Mouse (Mus musculus) retina, postnatal 7 days (tissue): ENCODE results near the gene Fbxw4.
A peak's percentile ranks its signal among the peaks of the same experiment; 100 is the strongest.
"Not testable (repeated sequence)": the region's sequence is repeated elsewhere in the genome, so short reads cannot be mapped to it uniquely, and the experiment has no call there.

Experiments used
- DNase-seq: peaks from one replicate; pipeline ENCODE4 v3.0.0-alpha.2; 2012; ENCODE audit warnings: low read depth, low spot score

The Fbxw4 gene

GRCm38 (mm10) chr19:45580235-45580634 lies 79.9 kb downstream of the Fbxw4 start:
- no peak for DNase-seq

GRCm38 (mm10) chr19:45579416-45579815 lies 80.7 kb downstream of the Fbxw4 start:
- no peak for DNase-seq

GRCm38 (mm10) chr19:45578976-45579375 lies 81.1 kb downstream of the Fbxw4 start:
- no peak for DNase-seq

GRCm38 (mm10) chr19:45577141-45577750 lies 82.9 kb downstream of the Fbxw4 start:
- no peak for DNase-seq

GRCm38 (mm10) chr19:45575632-45576001 lies 84.5 kb downstream of the Fbxw4 start:
- no peak for DNase-seq

- no peak for DNase-seq
Measured at GRCm38 (mm10) chr19:45574941-45575631, 85.0 kb downstream of the Fbxw4 start.

GRCm38 (mm10) chr19:45574339-45574898 lies 85.7 kb downstream of the Fbxw4 start:
- no peak for DNase-seq

GRCm38 (mm10) chr19:45573861-45574267 lies 86.2 kb downstream of the Fbxw4 start:
- DNase-seq, result peak; percentile 67

- DNase-seq, result no peak
Measured at GRCm38 (mm10) chr19:45573033-45573432, 87.1 kb downstream of the Fbxw4 start.

GRCm38 (mm10) chr19:45567367-45567766 lies 92.7 kb downstream of the Fbxw4 start:
- DNase-seq, result peak; percentile 53

GRCm38 (mm10) chr19:45565925-45566715 lies 94.0 kb downstream of the Fbxw4 start:
- DNase-seq, result no peak

- DNase-seq, result no peak
Measured at GRCm38 (mm10) chr19:45560153-45560890, 99.8 kb downstream of the Fbxw4 start, which contains the start of the genes Poll and Gm17018. Gene Poll, minus strand, starts transcription at chr19:45560531. Gene Gm17018, plus strand, starts transcription at chr19:45560615.

- DNase-seq, result no peak
Measured at GRCm38 (mm10) chr19:45554136-45554535, 106.0 kb downstream of the Fbxw4 start.

- no peak for DNase-seq
Measured at GRCm38 (mm10) chr19:45552187-45552586, 107.9 kb downstream of the Fbxw4 start.

- DNase-seq, result no peak
Measured at GRCm38 (mm10) chr19:45549948-45550347, 110.2 kb downstream of the Fbxw4 start.

- no peak for DNase-seq
Measured at GRCm38 (mm10) chr19:45549128-45549915, 110.8 kb downstream of the Fbxw4 start.

GRCm38 (mm10) chr19:45548196-45548595 lies 111.9 kb downstream of the Fbxw4 start:
- DNase-seq, result not testable (repeated sequence)

- peak; percentile 71 for DNase-seq
Measured at GRCm38 (mm10) chr19:45544925-45545321, 115.2 kb downstream of the Fbxw4 start.

- DNase-seq, result no peak
Measured at GRCm38 (mm10) chr19:45544152-45544924, 115.8 kb downstream of the Fbxw4 start.

- DNase-seq, result no peak
Measured at GRCm38 (mm10) chr19:45542061-45542460, 118.1 kb downstream of the Fbxw4 start.
